Mouse (Mus musculus) heart, adult 2 months (tissue): ENCODE measurements around the gene Ubl7. TPM values are rescaled to one million over a fixed set of nuclear protein-coding genes. Genes with fewer than 3 reads are reported as not detected.
"Not testable (repeated sequence)": the region's sequence is repeated elsewhere in the genome, so short reads cannot be mapped to it uniquely, and the experiment has no call there.

Experiments
- DNase-seq, 2 experiments: peaks; one replicate each; pipeline ENCODE4 v3.0.0; 2021
- H3K27ac ChIP-seq: fragments of 200-600 bp; 2 replicates; pipeline ENCODE4 v1.8.1; 2022
- H3K27me3 ChIP-seq: fragments of 200-500 bp; 2 replicates; pipeline ENCODE4 v1.6.1; 2012; ENCODE audit warnings: mild to moderate bottlenecking, low read length, inconsistent platforms, mixed read lengths; ENCODE audit not compliant: control insufficient read depth, insufficient read depth
- H3K36me3 ChIP-seq: fragments of 200-500 bp; 2 replicates; pipeline ENCODE4 v1.6.1; 2012; ENCODE audit warnings: low read length, inconsistent platforms; ENCODE audit not compliant: control insufficient read depth, insufficient read depth
- H3K4me1 ChIP-seq: fragments of 200-500 bp; 2 replicates; pipeline ENCODE4 v1.6.1; 2011; ENCODE audit warnings: low read length; ENCODE audit not compliant: control insufficient read depth, insufficient read depth
- H3K4me3 ChIP-seq: fragments of 200-600 bp; 2 replicates; pipeline ENCODE4 v1.8.1; 2022
- H3K79me2 ChIP-seq: fragments of 200-500 bp; replicated peaks from 2 replicates; pipeline ENCODE4 v1.6.1; 2012; ENCODE audit warnings: mild to moderate bottlenecking, inconsistent platforms, low read length, moderate library complexity, mixed read lengths; ENCODE audit not compliant: control insufficient read depth, insufficient read depth
- H3K9ac ChIP-seq: fragments of 200-500 bp; 2 replicates; pipeline ENCODE4 v1.6.1; 2012; ENCODE audit warnings: low read depth, mild to moderate bottlenecking, control low read depth, inconsistent platforms, low read length, mixed read lengths
- CTCF ChIP-seq: fragments of 200-600 bp; IDR thresholded peaks from 2 replicates; pipeline ENCODE4 v1.8.1; 2022; ENCODE audit warnings: antibody characterized with exemption, mild to moderate bottlenecking, moderate library complexity
- EP300 ChIP-seq: fragments of 200-500 bp; IDR thresholded peaks from 2 replicates; pipeline ENCODE4 v1.6.1; 2011; ENCODE audit warnings: low read depth, low read length, control low read depth; ENCODE audit not compliant: insufficient read depth
- POLR2A ChIP-seq: fragments of 200-500 bp; IDR thresholded peaks from 2 replicates; pipeline ENCODE4 v1.6.1; 2011; ENCODE audit warnings: mild to moderate bottlenecking, low read depth, low read length, control low read depth; ENCODE audit not compliant: insufficient read depth
- WGBS: fragments of 180-500 bp; shearing (Covaris S2); methylation state at CpG from one replicate; pipeline ENCODE4 v1.1.7; 2018; 5-methylcytosine and 5-hydroxymethylcytosine counted together
- intact Hi-C: fragments of 180-260 bp; cut with DNase I; formaldehyde crosslinking; loops from one replicate; pipeline ENCODE4 v1.15.1; 2025
- polyA plus RNA-seq: library from polyadenylated mRNA; depleted of rRNA; stranded (reverse); fragments of >200 nt; gene quantifications from 2 replicates; pipeline ENCODE4 v1.2.3, GENCODE M21; 2012
- total RNA-seq, 2 experiments: library from RNA; stranded (reverse); gene quantifications; 2 replicates each; pipeline ENCODE4 v1.2.3; 2021

Gene Ubl7
- total and polyA plus RNA-seq, 3 experiments, result 75.2 to 139 (median 83.2) TPM

- no peak for TF ChIP-seq EP300
- TF ChIP-seq POLR2A, result no peak
- no peak for TF ChIP-seq CTCF
- intact Hi-C loops, result no loop called here
- peaks cover 1% of the 10 kb centered on the region for H3K4me1 ChIP-seq
- H3K9ac ChIP-seq, result no peak overlapping the region
- WGBS, result 27% methylated on average over 4 of the region's 4 CpGs
- H3K36me3 ChIP-seq, result no peaks in the 10 kb centered on the region
- H3K27me3 ChIP-seq, result no peaks in the 10 kb centered on the region
- DNase-seq, result no peak
- H3K4me3 ChIP-seq, result no peak overlapping the region
- no peaks in the 10 kb centered on the region for H3K79me2 ChIP-seq
- H3K27ac ChIP-seq, result no peak overlapping the region
Measured at GRCm38 (mm10) chr9:57880278-57880677, 30.5 kb upstream of the Ubl7 start.

- 88% methylated on average over 2 of the region's 2 CpGs for WGBS
- DNase-seq, H3K27ac ChIP-seq, H3K36me3 ChIP-seq, H3K79me2 ChIP-seq, H3K4me1 ChIP-seq, H3K27me3 ChIP-seq, H3K9ac ChIP-seq, H3K4me3 ChIP-seq, intact Hi-C loops: not testable (repeated sequence)
Measured at GRCm38 (mm10) chr9:57881781-57882180, 29.0 kb upstream of the Ubl7 start.

DNA sequence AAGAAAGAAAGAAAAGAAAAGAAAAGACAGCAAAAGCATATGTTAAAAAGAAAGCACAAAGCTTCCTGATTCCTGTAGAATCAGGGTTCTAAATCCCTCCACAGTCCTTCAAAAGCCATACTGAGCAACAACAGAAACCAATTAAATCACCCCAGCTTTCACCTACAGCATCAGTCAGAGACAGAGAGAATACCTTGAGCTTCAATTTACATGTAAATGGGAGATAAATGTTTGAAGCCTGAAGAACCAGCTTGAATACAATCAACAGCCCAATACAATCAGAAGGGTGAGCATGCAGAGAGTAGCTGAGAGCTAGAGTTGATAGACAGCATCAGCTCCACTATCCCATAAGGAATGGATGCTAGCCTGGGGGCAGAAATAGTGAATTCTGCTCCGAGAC lies 27.4 kb upstream of the Ubl7 start:
- no peaks in the 10 kb centered on the region for H3K79me2 ChIP-seq
- TF ChIP-seq CTCF (no peak), POLR2A (no peak), EP300 (no peak)

GRCm38 (mm10) chr9:57888119-57888518 lies 22.7 kb upstream of the Ubl7 start:
- no peaks in the 10 kb centered on the region for H3K36me3 ChIP-seq
- no peaks in the 10 kb centered on the region for H3K4me1 ChIP-seq
- 12% methylated on average over 6 of the region's 6 CpGs for WGBS
- no peaks in the 10 kb centered on the region for H3K27me3 ChIP-seq
- H3K27ac ChIP-seq, result no peak overlapping the region
- no peak for TF ChIP-seq EP300
- TF ChIP-seq POLR2A, result no peak
- TF ChIP-seq CTCF, result no peak
- H3K9ac ChIP-seq, result peak overlapping the region; percentile 31; the same call in 1 of the 2 replicates
- H3K79me2 ChIP-seq, result no peaks in the 10 kb centered on the region
- intact Hi-C loops, result no loop called here
- H3K4me3 ChIP-seq, result no peak overlapping the region
- peak in 1 of 2 experiments; percentile 21 for DNase-seq

More for the DNA sequence above, 27.4 kb upstream of the Ubl7 start:
- H3K36me3 ChIP-seq, result no peaks in the 10 kb centered on the region
- WGBS, result 63% methylated on average over 1 of the region's 1 CpGs
- no peak for DNase-seq
- peaks cover 1% of the 10 kb centered on the region for H3K4me1 ChIP-seq
- intact Hi-C loops, result no loop called here
- no peak overlapping the region for H3K27ac ChIP-seq
- H3K4me3 ChIP-seq, result no peak overlapping the region
- H3K9ac ChIP-seq, result no peak overlapping the region
- H3K27me3 ChIP-seq, result no peaks in the 10 kb centered on the region

DNA sequence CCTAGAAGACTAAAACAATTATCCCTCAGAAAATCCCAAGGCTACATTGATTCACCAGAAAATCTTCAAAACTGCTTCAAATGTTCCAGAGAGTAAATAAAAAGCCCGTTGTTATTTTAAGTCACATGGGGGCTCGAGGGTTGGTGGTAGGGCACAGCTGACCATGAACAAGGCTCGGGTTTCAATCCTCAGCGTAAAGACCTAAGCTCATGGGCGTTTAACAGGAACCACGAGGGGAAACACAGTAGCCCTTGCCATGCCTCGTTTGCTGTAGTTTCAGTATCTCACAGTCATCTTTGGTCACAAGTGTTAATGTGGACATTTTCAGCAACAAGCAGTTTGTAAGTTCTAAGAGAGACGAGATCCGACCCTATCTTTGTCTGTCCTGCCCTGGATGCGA lies 10.3 kb upstream of the Ubl7 start:
- Histone ChIP-seq H3K4me1 (no peaks in the 10 kb centered on the region; the same call in 1 of the 2 replicates), H3K36me3 (no peaks in the 10 kb centered on the region), H3K27ac (no peak overlapping the region), H3K4me3 (no peak overlapping the region), H3K9ac (no peak overlapping the region), H3K27me3 (no peaks in the 10 kb centered on the region), H3K79me2 (no peaks in the 10 kb centered on the region)
- 31% methylated on average over 10 of the region's 10 CpGs for WGBS
- intact Hi-C loops, result no loop called here
- TF ChIP-seq CTCF (no peak), EP300 (no peak), POLR2A (no peak)
- DNase-seq, result no peak

- H3K4me3 ChIP-seq, result no peak overlapping the region
Measured at GRCm38 (mm10) chr9:57901197-57901596, 9.6 kb upstream of the Ubl7 start.

More at GRCm38 (mm10) chr9:57901197-57901596, 9.6 kb upstream of the Ubl7 start:
- H3K4me1 ChIP-seq, result no peaks in the 10 kb centered on the region; the same call in 1 of the 2 replicates
- no peak overlapping the region for H3K27ac ChIP-seq
- H3K79me2 ChIP-seq, result no peaks in the 10 kb centered on the region
- no peak for DNase-seq
- TF ChIP-seq CTCF (no peak), EP300 (no peak), POLR2A (no peak)
- H3K27me3 ChIP-seq, result no peaks in the 10 kb centered on the region
- intact Hi-C loops, result no loop called here
- no peaks in the 10 kb centered on the region for H3K36me3 ChIP-seq
- H3K9ac ChIP-seq, result no peak overlapping the region
- 13% methylated on average over 9 of the region's 9 CpGs for WGBS
